ENCODE assay signal across 8 mouse cellular contexts in genomic region chr9:50602055-50602845, GRCm38 (mm10). TPM values are rescaled to one million over a fixed set of nuclear protein-coding genes. Genes with fewer than 3 reads are reported as not detected.
DNase-seq lines count a peak whose midpoint lies in the region; ATAC-seq lines count a peak whose summit lies in the region.

No protein-coding gene starts in this region.

- peak overlapping the region; percentile 84; the same call in 1 of the 2 replicates for H3K9ac ChIP-seq in neural tube, embryonic 12.5 days

- peak overlapping the region; percentile 92 for H3K4me3 ChIP-seq in forebrain, embryonic 10.5 days
- peak overlapping the region; percentile 63; the same call in 1 of the 2 replicates for H3K4me3 ChIP-seq in neural tube, embryonic 12.5 days

- H3K9me3 ChIP-seq in forebrain, embryonic 10.5 days, result no peaks in the 10 kb centered on the region
- no peaks in the 10 kb centered on the region for H3K9me3 ChIP-seq in neural tube, embryonic 12.5 days

- H3K4me1 ChIP-seq in forebrain, embryonic 10.5 days, result peaks cover 30% of the 10 kb centered on the region
- H3K4me1 ChIP-seq in neural tube, embryonic 12.5 days, result peaks cover 24% of the 10 kb centered on the region

- no peak overlapping the region for H3K27ac ChIP-seq in forebrain, embryonic 10.5 days
- no peak overlapping the region for H3K27ac ChIP-seq in neural tube, embryonic 12.5 days

- peaks cover 56% of the 10 kb centered on the region for H3K36me3 ChIP-seq in forebrain, embryonic 10.5 days (replicated peaks)
- peaks cover 33% of the 10 kb centered on the region for H3K36me3 ChIP-seq in neural tube, embryonic 12.5 days

- peak overlapping the region; percentile 84 for H3K4me2 ChIP-seq in neural tube, embryonic 12.5 days (replicated peaks)

- no peaks in the 10 kb centered on the region for H3K27me3 ChIP-seq in forebrain, embryonic 10.5 days (ENCODE audit: poor library complexity, severe bottlenecking)
- H3K27me3 ChIP-seq in neural tube, embryonic 12.5 days (replicated peaks), result no peaks in the 10 kb centered on the region

- DNase-seq in kidney, adult 18-20 months, result peak; percentile 23
- no peak for DNase-seq in kidney, postnatal 10 days
- no peak for DNase-seq in forebrain, embryonic 10.5 days (ENCODE audit: extremely low spot score, low spot score)
- peak; percentile 10 for DNase-seq in kidney, postnatal 14 days
- DNase-seq in embryo, embryonic 10.5 days (ENCODE audit: low spot score), result no peak
- DNase-seq in retina, postnatal 1 day, result no peak
- no peak for DNase-seq in cerebellum, adult 18-20 months

- WGBS in forebrain, embryonic 10.5 days, result 89% methylated on average over 7 of the region's 7 CpGs
- 91% methylated on average over 7 of the region's 7 CpGs for WGBS in neural tube, embryonic 12.5 days

- no peak for ATAC-seq in neural tube, embryonic 12.5 days (ENCODE audit: low FRiP score, low read depth)

RNA-seq across cellular contexts. Expression of gene Sdhd, which starts 1.4 kb away (rescaled TPM):
- polyA plus RNA-seq in forebrain, embryonic 10.5 days (2016; fragmentation: Nextera tagmentation; extraction: Ambion mirVana), result 325 and 340 TPM in 2 replicates
- polyA plus RNA-seq in neural tube, embryonic 12.5 days (2016; fragmentation: Nextera tagmentation; extraction: Ambion mirVana), result 213 and 215 TPM in 2 replicates

RNA-seq across cellular contexts. Expression of gene Timm8b, which starts 1.5 kb away (rescaled TPM):
- polyA plus RNA-seq in forebrain, embryonic 10.5 days (2016; fragmentation: Nextera tagmentation; extraction: Ambion mirVana), result 308 and 321 TPM in 2 replicates
- polyA plus RNA-seq in neural tube, embryonic 12.5 days (2016; fragmentation: Nextera tagmentation; extraction: Ambion mirVana), result 323 and 352 TPM in 2 replicates

RNA-seq across cellular contexts. Expression of gene Pih1d2, which starts 14.9 kb away (rescaled TPM):
- 6.5 and 7.9 TPM in 2 replicates for polyA plus RNA-seq in forebrain, embryonic 10.5 days (2016; fragmentation: Nextera tagmentation; extraction: Ambion mirVana)
- 5.8 and 8.5 TPM in 2 replicates for polyA plus RNA-seq in neural tube, embryonic 12.5 days (2016; fragmentation: Nextera tagmentation; extraction: Ambion mirVana)

RNA-seq across cellular contexts. Expression of gene Nkapd1, which starts 15.0 kb away (rescaled TPM):
- polyA plus RNA-seq in forebrain, embryonic 10.5 days (2016; fragmentation: Nextera tagmentation; extraction: Ambion mirVana), result 20.5 and 22.1 TPM in 2 replicates
- polyA plus RNA-seq in neural tube, embryonic 12.5 days (2016; fragmentation: Nextera tagmentation; extraction: Ambion mirVana), result 30.2 and 30.4 TPM in 2 replicates

RNA-seq across cellular contexts. Expression of gene Tex12, which starts 41.1 kb away (rescaled TPM):
- 0.17 TPM in 1 of 2 replicates, not detected in the other for polyA plus RNA-seq in forebrain, embryonic 10.5 days (2016; fragmentation: Nextera tagmentation; extraction: Ambion mirVana)
- 0.19 and 0.20 TPM in 2 replicates for polyA plus RNA-seq in neural tube, embryonic 12.5 days (2016; fragmentation: Nextera tagmentation; extraction: Ambion mirVana)

Comparison
In these comparisons a context has a peak if more than half of its experiments do, and no peak if none do; other contexts are left out.
1. DNase-seq: peak in kidney, adult 18-20 months (single experiment) and kidney, postnatal 14 days (single experiment); none in kidney, postnatal 10 days (single experiment), forebrain, embryonic 10.5 days (single experiment), embryo, embryonic 10.5 days (single experiment), retina, postnatal 1 day (single experiment) and cerebellum, adult 18-20 months (0 of 2).